Mouse (Mus musculus) skeletal muscle tissue, adult 2 months (tissue): ENCODE measurements around the gene Ribc2.

Experiments
- DNase-seq: peaks from one replicate; pipeline ENCODE4 v3.0.0-alpha.2; 2012; ENCODE audit warnings: low read depth, low spot score

The Ribc2 gene

GRCm38 (mm10) chr15:85131275-85132192, at the start of gene Ribc2, which contains the start of gene Smc1b:
Gene Ribc2 (plus strand): TSS chr15:85132078.
Gene Smc1b (minus strand): TSS chr15:85131964.
- peak; percentile 69 for DNase-seq

GRCm38 (mm10) chr15:85085641-85086040, 46.2 kb upstream of the Ribc2 start:
- DNase-seq: no peak

GRCm38 (mm10) chr15:85132193-85132520, 279 bp downstream of the Ribc2 start:
- DNase-seq: no peak

GRCm38 (mm10) chr15:85135143-85135542, 3.3 kb downstream of the Ribc2 start:
- DNase-seq: no peak

- DNase-seq: no peak
Measured at GRCm38 (mm10) chr15:85141290-85141689, 9.4 kb downstream of the Ribc2 start.

- DNase-seq: no peak
Measured at GRCm38 (mm10) chr15:85142441-85142840, 10.6 kb downstream of the Ribc2 start.

GRCm38 (mm10) chr15:85143161-85143560, 11.3 kb downstream of the Ribc2 start:
- no peak for DNase-seq

- no peak for DNase-seq
Measured at GRCm38 (mm10) chr15:85143747-85144146, 11.9 kb downstream of the Ribc2 start.

- DNase-seq: no peak
Measured at GRCm38 (mm10) chr15:85144249-85144648, 12.4 kb downstream of the Ribc2 start.

- peak; percentile 54 for DNase-seq
Measured at GRCm38 (mm10) chr15:85151433-85151918, 19.6 kb downstream of the Ribc2 start.

GRCm38 (mm10) chr15:85152577-85152976, 20.7 kb downstream of the Ribc2 start:
- DNase-seq: peak; percentile 63

GRCm38 (mm10) chr15:85154091-85154490, 22.2 kb downstream of the Ribc2 start:
- DNase-seq: no peak

GRCm38 (mm10) chr15:85156198-85156597, 24.3 kb downstream of the Ribc2 start:
- DNase-seq: no peak

- DNase-seq: no peak
Measured at GRCm38 (mm10) chr15:85161416-85161815, 29.5 kb downstream of the Ribc2 start.

- DNase-seq: peak; percentile 58
Measured at GRCm38 (mm10) chr15:85162693-85163663, 31.1 kb downstream of the Ribc2 start.

GRCm38 (mm10) chr15:85166433-85166933, 34.6 kb downstream of the Ribc2 start:
- DNase-seq: no peak

GRCm38 (mm10) chr15:85167086-85167679, 35.3 kb downstream of the Ribc2 start:
- no peak for DNase-seq

- DNase-seq: peak; percentile 82
Measured at GRCm38 (mm10) chr15:85172054-85172453, 40.2 kb downstream of the Ribc2 start.

GRCm38 (mm10) chr15:85173425-85173824, 41.5 kb downstream of the Ribc2 start:
- DNase-seq: no peak

- DNase-seq: no peak
Measured at GRCm38 (mm10) chr15:85174060-85174459, 42.2 kb downstream of the Ribc2 start.

GRCm38 (mm10) chr15:85177576-85177975, 45.7 kb downstream of the Ribc2 start:
- peak; percentile 96 for DNase-seq
